Mouse (Mus musculus): Measurements from ENCODE around the gene Lrsam1.
A peak's percentile ranks its signal among the peaks of the same experiment; 100 is the strongest.

The Lrsam1 gene

DNA sequence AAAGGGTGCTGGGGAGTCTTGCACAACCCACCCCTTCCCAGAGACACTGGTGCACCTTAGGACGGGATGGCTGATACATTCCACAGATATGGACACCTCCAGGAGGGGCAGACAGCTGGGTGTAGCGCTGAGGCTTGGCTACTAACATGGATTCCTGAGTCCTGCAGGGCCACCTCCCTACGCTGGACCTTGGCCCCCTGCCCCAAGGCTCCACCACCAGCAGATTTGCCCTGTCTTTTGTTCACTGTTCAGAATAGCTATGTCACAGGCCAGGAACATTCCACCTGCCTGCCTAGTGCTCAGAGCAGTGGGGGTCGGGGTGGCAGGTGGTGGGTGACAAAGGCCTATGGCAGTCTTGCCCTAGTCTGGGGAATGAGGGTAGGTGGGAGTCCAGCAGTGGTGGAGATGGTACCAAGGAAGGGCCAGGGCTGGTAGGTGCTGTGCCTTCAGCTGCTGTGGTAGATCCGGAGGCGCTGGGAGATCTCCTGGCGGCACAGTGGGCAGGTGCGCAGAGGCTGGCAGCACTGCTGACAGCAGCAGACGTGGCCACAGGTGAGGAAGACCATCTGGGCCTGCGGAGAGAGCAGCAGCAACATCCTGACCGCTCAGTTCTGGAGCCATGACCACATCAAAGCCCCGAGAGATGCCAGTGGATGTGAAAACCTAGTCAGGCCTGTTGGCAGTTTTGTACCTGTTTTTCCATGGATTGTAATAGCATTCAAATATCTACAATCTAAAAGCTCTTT lies 34.9 kb downstream of the Lrsam1 start:
- no peak for DNase-seq (ENCODE audit: low spot score in 2 of 2)

DNA sequence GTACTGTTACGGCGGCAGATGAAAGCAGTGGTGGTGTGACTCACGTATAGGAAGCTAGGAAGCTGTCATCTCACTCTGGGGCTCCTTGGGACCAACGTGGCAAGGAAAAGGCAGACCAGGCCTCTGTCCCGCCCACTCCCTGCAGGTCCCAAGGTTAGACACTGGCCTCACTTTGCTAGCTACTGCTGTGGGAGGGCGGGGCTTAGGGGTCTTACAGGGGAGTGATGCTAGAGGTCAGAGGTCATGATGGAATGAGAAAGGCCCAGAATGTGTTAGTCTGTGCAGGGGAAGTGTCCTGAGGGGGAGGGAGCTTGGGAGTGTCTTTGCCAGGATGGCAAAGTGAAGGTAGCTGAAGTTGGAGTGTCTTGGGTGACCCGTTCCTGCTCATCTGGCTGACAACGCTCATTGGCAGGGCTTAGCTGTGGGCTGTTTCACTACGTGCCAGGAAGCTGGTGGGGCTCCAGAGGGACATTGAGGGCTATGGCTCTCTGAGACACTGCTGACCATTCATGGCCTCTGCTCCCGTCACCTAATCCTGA lies 37.0 kb downstream of the Lrsam1 start:
- DNase-seq (ENCODE audit: low spot score in 2 of 2) = no peak

DNA sequence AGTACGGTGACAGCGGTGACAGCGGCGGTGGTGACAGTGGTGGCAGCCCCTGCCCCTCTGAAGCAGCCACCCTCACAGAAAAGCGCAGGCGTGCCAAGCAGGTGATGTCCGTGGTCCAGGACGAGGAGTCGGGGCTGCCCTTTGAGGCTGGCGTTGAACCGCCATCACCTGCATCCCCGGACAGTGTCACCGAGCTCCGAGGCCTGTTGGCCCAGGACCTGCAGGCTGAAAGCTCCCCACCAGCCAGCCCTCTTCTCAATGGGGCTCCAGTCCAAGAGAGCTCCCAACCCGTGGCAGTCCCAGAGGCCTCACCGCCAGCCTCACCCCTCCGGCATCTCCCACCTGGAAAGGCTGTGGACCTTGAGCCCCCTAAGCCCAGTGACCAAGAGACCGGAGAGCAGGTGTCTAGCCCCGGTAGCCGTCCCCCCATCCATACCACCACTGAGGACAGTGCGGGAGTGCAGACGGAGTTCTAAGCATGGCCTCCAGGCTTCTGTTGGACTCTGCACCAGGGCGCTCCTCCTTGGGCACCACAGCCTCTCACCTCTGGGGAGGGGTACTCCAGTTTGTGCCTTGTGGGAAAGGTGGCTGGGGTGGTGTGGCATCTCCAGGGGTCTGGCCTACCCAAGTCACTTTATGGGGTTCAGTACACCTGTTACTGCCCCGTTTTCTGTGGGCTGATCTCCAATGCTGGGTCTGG lies 37.7 kb downstream of the Lrsam1 start:
- no peak for DNase-seq (ENCODE audit: low spot score in 2 of 2)

DNA sequence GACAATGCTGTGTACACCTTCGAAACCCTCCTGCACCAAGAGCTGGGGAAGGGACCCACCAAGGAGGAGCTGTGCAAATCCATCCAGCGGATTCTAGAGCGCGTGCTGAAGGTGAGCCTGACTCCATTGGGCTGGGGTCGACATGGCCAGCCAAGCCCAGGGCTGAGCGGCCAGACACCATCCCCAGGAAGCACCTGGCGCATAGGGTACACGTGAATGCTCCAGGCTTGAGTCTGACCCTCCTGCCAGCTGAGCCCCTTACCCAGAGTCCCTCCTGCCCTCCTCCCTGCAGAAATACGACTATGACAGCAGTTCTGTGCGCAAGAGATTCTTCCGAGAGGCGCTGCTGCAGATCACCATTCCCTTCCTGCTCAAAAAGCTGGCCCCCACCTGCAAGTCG lies 38.9 kb downstream of the Lrsam1 start:
- DNase-seq (ENCODE audit: low spot score in 2 of 2) = no peak

DNA sequence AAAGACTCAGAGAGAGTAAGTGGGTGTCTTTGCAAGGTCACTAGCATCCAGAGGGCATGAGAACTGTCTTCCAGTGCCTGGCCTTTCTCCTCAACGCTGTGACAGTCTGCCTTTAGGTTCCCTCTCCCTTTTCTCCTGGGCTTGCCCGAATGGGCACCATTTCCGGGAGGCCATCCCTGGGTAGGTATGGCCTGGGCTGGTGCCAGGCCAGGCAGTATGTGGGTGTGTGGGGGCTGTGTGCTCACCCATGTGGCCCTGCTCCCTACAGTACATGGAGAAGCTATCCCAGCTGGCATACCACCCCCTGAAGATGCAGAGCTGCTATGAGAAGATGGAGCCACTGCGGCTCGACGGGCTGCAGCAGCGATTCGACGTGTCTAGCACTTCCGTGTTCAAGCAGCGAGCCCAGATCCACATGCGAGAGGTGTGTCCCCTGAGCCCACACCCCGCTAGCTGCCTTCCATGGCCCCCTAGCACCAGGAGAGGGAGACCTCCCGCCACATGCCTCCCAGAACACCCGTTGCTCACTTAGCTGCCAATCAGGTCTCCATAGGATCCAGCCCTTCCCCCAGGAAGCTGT lies 39.5 kb downstream of the Lrsam1 start:
- DNase-seq (ENCODE audit: low spot score in 2 of 2) = no peak

DNA sequence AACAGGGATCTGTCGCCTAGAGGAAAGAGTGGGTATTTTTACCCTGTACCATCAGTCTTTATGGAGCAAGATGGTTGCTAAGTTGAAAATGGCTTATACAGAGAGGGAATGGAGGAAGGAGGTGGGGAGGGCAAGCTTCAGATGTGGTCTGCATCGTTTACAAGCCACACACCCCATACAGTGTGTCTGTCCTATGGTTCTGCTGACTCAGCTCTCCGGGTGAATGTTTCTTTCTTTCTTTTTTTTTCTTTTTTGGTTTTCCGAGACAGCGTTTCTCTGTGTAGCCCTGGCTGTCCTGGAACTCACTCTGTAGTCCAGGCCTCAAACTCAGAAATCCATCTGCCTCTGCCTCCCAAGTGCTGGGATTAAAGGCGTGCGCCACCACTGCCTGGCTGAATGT lies 40.2 kb downstream of the Lrsam1 start:
- no peak for DNase-seq (ENCODE audit: low spot score in 2 of 2)

DNA sequence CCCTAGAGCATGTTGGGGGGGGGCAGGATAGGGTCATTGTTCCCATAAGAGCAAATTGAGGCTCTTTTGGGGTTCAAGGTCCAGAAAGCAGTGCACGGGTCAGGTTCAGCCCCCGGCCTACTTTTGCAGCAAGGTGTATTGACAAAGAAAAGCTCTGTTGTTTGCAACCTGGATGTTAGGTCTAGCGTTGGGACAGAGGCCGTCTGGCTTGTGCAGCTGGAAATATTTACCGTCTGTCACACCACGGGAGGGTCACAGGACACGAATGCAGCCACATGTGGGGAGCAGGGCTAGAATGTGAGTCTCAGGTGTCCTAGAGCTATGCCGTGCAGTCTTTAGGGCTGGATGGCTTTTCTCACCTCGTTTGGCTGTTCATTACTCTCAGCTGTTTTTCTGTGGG lies 43.0 kb downstream of the Lrsam1 start:
- DNase-seq (ENCODE audit: low spot score in 2 of 2) = no peak

DNA sequence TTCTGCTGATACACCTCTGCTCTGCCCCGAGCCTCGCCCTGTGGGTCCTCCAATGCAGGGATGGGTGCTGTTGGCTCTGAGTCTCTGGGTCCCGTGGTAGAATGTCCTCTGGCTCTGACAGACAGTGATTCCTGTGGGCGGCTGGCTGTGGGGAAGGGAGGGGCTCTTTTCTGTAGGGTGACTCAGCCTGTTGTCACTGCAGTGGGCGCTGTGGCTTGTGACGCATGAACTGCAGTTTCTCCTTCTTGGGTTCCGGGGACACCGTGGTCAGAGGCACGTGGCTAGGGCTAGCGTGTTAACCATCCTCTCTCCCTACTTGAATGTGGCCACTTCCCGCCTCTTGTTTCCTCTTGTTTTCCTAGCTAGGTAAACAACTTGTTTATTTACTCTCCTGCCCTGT lies 43.9 kb downstream of the Lrsam1 start:
- peak; percentile 41 to 60 for DNase-seq (ENCODE audit: low spot score in 2 of 2)

DNA sequence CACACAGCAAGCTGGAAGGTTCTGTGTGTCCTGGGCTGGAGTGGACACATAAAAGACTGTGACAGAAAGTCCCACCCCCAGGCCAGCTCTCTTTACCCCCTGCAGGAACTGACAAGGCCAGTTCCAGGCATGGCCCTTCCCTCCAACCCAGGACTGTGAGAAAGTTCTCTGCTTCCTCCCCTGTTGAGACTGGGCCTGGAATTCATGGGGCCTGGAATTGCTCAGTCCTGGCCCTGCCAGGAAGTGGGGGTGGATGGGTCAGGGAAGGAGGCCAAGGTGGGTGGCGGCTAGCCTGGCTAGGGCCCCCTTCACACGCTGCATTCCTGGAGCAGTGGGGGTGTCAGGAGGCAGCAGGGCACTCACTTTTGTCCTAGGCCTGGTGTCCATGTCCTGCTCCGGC lies 46.5 kb downstream of the Lrsam1 start:
- DNase-seq (ENCODE audit: low spot score in 2 of 2) = no peak

DNA sequence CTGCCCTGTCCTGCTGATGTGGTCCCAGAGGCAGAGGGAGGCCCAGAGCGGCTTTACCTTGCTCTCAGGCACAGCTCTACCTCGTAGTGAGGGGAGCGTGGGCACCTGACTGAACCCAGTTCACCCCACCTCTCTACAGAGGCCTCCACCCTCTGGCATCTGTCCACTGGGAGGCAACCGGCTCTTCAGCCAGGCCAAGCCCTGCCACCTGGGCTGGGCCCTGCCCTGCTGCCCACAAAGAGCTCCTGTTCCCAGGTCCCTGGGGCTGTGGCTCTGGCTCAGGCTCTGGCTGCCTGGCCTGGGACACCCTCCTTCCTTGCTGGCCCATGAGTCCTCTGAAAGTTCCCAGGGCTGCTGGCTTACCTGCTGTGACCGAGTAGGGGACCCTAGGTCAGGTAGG lies 47.1 kb downstream of the Lrsam1 start:
- DNase-seq (ENCODE audit: low spot score in 2 of 2) = no peak

DNA sequence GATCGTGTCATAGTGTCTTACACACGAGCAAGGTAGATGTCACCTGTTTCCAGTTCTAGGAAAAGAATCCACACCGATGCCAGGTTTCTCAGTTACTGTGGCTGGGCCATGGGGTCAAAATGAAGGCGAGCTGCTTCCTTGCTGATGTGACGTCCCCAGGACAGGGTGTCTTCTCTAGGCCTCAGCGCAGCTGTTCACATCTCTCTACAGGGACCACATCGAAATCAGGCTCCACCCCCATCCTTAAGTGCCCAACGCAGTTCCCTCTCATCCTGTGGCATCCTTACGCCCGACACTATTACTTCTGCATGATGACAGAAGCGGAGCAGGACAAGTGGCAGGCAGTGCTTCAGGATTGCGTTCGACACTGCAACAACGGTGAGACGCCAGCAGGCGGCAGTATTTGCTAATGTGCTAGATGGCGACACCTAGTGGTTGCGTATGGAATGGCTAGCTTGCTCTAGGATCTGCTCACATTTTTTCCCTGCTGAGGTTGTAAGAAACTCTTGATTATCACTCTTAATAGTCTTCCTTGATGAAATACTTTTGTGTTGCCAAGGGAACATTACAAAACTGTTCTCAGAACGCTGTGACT lies 49.1 kb downstream of the Lrsam1 start:
- peak; percentile 66 to 83 for DNase-seq (ENCODE audit: low spot score in 2 of 2)

DNA sequence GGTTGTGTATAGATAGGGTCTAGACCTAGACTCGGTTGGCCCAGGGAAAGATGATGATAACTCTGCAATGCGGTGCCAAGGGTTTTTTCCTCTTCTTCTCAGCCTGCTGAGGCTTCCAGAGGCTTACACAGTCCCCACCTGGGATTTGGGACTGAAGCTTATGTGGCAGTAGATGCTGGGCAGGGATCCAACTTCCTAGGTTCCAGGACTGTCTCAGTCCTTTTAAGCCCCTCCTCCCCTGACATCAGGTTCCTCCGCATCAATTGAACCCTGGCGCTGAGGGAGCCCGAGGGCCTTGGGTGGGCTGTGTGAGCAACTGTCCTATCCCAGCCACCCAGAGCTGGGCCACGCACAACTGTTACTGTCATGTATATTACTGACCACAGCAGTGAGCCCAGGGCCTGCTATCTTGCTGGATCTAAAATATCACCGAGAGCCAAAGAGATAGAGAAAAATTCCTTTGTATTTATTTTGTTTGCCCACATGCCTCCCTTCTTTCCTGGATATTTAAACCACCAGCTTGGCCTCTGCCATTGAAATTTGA lies 49.7 kb downstream of the Lrsam1 start:
- no peak for DNase-seq (ENCODE audit: low spot score in 2 of 2)

DNA sequence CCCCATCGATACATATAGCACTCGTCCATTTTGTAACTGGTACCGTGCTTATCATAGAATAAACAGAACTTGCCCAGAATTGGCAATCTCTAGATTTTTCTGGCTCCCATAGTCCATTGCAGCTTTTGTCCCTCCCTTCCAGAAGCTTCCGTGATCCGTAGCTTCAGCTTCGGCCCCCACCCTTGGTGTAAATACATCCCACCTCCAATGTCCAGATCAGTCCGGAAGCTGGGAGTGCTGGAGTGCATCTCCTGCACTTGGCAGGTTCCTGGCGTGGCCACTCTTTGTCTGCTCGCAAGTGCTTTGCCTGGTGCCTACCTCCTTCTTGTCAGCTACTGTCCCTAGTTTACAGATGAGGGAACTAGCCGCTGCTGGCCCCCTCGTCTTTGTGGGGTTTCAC lies 52.6 kb downstream of the Lrsam1 start:
- DNase-seq (ENCODE audit: low spot score in 2 of 2) = no peak

DNA sequence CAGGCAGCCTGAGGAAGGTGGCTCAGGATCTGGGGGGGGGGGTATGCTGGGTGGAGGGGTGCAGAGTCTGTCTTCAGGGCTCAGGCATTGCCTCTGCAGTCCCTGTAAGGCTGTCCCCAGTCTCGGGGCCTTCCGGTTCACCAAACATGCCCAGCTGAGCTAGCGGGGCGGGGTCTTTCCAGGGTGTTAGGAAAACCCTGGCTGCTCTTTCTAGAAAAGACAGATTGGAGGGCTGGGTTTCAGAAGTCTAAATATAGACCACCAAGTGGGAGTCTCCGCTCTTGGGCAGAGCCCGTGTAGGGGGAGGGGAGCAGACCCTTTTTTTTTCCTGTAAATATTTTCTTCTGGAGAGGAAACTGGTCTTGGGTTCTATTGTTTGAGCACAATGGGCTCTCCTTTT lies 53.1 kb downstream of the Lrsam1 start:
- DNase-seq (ENCODE audit: low spot score in 2 of 2) = peak in 1 of 2 experiments; percentile 44

DNA sequence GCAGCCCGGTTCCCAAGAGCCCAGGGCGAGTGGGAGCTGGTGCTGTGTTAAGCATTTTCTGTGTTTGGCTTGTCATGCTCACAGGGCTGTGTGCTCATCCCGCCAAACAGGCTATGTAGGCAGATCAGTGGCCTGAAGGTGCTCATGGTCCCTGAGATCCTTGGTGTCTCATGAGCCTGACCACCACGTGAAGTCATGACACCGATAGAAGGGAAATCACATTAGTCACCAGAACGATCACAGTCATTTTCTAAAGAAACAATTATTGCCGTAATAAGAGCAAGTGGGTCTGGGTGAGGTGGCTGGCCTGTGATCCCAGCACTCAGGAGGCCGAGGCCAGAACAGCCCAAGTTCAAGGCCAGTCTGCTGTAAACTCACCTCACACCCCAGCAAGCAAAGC lies 54.0 kb downstream of the Lrsam1 start:
- no peak for DNase-seq (ENCODE audit: low spot score in 2 of 2)

DNA sequence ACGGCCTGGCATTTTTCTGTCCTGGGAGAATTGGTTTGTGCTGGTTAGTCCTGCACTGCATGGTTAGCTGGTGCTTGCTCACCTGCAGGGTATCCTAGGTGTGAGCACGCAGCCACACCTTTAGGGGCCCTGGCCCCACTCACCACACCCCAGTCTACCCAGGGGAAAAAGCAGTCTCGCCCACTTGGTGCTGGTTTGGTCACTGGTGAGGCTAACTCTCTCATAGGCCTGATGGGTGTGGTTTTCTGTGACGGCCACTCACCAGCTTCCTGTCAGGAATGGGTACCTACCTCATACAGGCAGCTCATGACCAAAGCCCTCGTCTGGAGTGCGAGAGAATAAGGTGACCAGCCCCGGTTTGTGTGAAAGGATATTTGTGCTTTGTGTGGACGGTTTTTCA lies 56.1 kb downstream of the Lrsam1 start:
- DNase-seq (ENCODE audit: low spot score in 2 of 2) = no peak

DNA sequence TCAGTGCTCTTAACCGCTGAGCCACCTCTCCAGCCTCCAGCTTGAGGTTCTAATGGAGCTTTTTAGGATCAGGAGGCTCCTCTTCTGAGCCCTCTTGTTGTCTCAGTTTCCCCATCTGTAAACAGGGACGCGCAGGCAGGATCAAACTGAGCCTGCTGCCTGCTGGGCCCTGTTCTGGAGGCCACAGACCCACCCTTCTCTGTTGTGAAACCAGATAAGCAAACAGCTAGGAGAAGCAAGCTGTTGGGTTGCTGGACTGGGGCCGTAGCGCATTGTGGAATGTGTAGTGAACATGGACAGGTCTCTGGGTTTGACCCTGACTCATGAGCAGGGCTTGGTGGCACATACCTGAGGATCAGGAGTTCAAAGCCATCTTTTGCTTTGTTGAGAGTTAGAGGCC lies 56.8 kb downstream of the Lrsam1 start:
- DNase-seq (ENCODE audit: low spot score in 2 of 2) = no peak

DNA sequence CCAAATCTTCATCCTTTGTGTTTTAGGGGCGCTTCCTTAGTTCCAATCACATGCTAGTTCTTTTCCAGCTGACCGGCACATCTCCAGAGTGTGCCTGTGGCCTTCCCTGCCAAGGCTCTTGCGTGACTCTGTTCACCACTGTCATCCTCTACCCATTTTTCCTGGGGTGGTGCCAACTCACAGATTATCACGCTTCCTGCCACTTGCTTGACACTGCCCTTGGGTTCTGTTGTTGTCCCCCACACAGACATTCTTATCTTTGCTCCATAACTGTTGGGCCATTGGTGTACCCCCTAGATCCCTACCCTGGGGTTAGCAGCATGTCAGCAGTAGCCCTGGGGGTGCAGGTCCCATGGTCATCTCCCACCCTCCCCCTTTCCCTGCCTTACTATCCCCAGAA lies 57.9 kb downstream of the Lrsam1 start:
- no peak for DNase-seq (ENCODE audit: low spot score in 2 of 2)

DNA sequence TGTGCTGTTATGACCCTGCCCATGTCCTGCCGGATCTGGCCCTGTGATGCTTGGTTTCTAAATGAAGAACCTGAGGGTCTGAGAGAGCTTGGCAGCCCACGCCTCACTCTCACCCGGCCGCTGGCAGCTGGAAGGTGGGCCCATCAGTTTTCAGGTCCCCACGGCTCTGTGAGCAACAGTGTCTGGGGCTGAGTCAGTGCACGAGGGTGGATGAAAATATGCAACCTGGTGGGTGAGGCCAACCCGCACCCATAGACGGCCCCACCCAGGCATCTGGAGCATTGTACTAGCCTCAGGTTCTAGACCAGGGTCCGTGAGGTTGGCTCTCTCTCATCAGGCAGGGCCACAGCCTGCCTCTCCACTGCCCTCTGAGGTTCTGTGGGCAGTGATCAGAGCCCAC lies 59.3 kb downstream of the Lrsam1 start:
- no peak for DNase-seq (ENCODE audit: low spot score in 2 of 2)

DNA sequence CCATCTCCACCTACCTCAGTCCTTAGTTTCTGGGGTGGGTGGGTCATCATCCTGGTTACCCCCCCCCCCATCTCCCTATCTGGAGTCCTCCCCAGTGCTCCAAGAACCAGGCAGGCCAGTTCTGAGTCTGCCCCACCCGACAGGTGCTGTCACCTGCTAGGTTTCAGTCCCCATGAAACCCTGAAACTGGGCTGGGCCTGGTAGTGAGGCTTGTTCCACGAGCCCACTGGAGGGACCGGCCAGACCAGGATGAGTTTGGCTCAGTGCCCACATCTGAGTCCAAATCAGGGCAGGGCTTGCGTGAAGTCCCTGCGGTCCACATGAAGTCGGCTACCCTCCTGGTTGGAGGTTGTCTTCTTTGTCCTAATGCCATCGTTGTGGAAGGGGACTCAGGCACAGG lies 62.4 kb downstream of the Lrsam1 start:
- no peak for DNase-seq (ENCODE audit: low spot score in 2 of 2)

DNA sequence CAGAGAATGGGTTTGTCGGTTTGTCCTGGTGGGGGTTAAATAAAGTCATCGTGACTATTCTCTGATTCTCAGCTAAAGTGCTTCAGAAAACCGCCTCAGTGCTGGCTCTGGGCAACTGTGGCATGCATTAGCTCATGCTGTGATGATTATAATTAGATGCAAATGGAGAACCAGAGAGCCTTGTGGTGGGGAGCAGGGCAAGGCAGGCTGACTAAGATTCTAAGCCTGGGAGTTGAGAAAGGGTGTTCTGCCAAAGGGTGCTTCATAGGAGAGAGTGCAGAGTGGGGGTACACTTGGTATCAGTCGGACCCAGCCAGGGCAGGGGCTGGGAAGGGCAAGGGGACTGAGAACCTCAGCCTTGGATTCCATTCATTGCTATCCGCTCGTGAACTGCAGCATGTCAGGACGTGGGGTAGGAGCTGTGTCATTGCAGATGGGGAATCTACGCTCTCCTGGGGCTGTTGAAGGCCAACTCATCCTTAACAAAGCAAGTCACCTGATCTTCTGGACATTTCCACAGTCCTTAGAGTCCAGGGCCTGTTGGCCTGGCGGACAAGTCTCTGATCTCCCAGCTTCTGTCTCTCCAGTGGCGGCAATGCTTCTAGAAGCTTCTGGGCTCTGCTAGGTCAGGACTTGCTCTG lies 64.8 kb downstream of the Lrsam1 start:
- no peak for DNase-seq (ENCODE audit: low spot score in 2 of 2)

DNA sequence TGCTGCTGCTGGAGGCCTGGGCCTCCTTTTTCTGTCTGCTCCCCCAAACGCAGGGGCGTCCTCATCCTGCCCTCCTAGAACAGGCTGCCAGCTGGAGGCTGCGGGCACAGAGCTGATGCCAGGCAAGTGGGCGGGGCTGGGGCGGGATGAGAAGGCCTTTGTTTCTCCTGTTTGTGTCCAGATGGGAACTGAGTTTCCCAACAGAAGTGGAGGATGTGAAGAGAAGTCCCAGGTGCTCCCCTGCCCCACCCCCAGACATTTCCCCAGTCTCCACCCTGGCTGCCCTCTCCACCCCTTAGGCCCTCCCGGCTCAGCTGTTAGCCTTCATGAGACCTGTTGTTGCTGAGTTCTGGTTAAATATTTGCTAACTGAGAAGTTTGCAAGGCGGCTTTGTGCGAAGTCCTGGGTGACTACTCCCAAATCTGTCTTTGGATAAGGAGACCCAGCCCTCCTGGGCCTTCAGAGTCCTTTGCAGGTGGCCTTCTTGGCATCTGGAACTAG lies 65.8 kb downstream of the Lrsam1 start:
- DNase-seq (ENCODE audit: low spot score in 2 of 2) = no peak

Data from frontal cortex, postnatal 14 days (tissue).